Mouse (Mus musculus) midbrain, postnatal 0 days (tissue): ENCODE results near the gene Abl1. TPM values are rescaled to one million over a fixed set of nuclear protein-coding genes. Genes with fewer than 3 reads are reported as not detected.

ENCODE experiments used
- ATAC-seq: fragments of 200-750 bp; cut with Nextera tagmentation; 2 replicates; pipeline ENCODE4 v1.8.0; 2017; ENCODE audit warnings: moderate number of reproducible peaks, mild to moderate bottlenecking, moderate TSS enrichment, moderate library complexity; ENCODE audit not compliant: low FRiP score
- DNase-seq: peaks from one replicate; pipeline ENCODE4 v3.0.0-alpha.2; 2015; ENCODE audit warnings: low spot score
- H3K27ac ChIP-seq: fragments of 300-500 bp; sonication (generic); 2 replicates; pipeline ENCODE4 v1.5.1; 2014; ENCODE audit warnings: low read depth, mild to moderate bottlenecking, low read length, mixed read lengths
- H3K27me3 ChIP-seq: fragments of 300-500 bp; sonication (generic); 2 replicates; pipeline ENCODE4 v1.6.1; 2014; ENCODE audit warnings: low read length, control low read depth, mixed read lengths; ENCODE audit not compliant: insufficient read depth
- H3K36me3 ChIP-seq: fragments of 300-500 bp; sonication (generic); 2 replicates; pipeline ENCODE4 v1.6.1; 2014; ENCODE audit warnings: low read length, control low read depth, mixed read lengths; ENCODE audit not compliant: insufficient read depth
- H3K4me1 ChIP-seq: fragments of 300-500 bp; sonication (generic); 2 replicates; pipeline ENCODE4 v1.6.1; 2014; ENCODE audit warnings: mild to moderate bottlenecking, control low read depth, antibody characterized with exemption, low read length, mixed read lengths; ENCODE audit not compliant: insufficient read depth
- H3K4me2 ChIP-seq: fragments of 300-500 bp; sonication (generic); 2 replicates; pipeline ENCODE4 v1.6.1; 2014; ENCODE audit warnings: low read depth, mild to moderate bottlenecking, low read length, mixed read lengths; ENCODE audit not compliant: poor library complexity, severe bottlenecking
- H3K4me3 ChIP-seq: fragments of 300-500 bp; sonication (generic); 2 replicates; pipeline ENCODE4 v1.5.1; 2014; ENCODE audit warnings: low read depth, mild to moderate bottlenecking, low read length, moderate library complexity
- H3K9ac ChIP-seq: fragments of 300-500 bp; sonication (generic); replicated peaks from 2 replicates; pipeline ENCODE4 v1.6.1; 2014; ENCODE audit warnings: mild to moderate bottlenecking, low read length, moderate library complexity, mixed read lengths; ENCODE audit not compliant: poor library complexity, severe bottlenecking
- H3K9me3 ChIP-seq: fragments of 300-500 bp; sonication (generic); 2 replicates; pipeline ENCODE4 v1.6.1; 2016; ENCODE audit warnings: low read length, control low read depth
- CTCF ChIP-seq: IDR thresholded peaks from 2 replicates; pipeline ENCODE4 v1.5.1; 2016; ENCODE audit warnings: antibody characterized with exemption, mild to moderate bottlenecking
- WGBS: fragments of 180-500 bp; shearing (Covaris S2); extraction: QIAGEN DNeasy Blood & Tissue Kit; methylation state at CpG from one replicate; pipeline ENCODE4 v1.1.7; 2014; 5-methylcytosine and 5-hydroxymethylcytosine counted together
- polyA plus RNA-seq: library from polyadenylated mRNA; unstranded; fragments of >200 nt; fragmentation: Nextera tagmentation; extraction: Ambion mirVana; gene quantifications from 2 replicates; pipeline ENCODE4 v1.2.1, GENCODE M21; 2015
- total RNA-seq: library from RNA; depleted of rRNA; stranded (reverse); fragments of >200 nt; gene quantifications from 2 replicates; pipeline ENCODE4 v1.2.3, GENCODE M21; 2014

The Abl1 gene
- total and polyA plus RNA-seq, 2 experiments from 2014 or later: 13.1 to 50.1 TPM

GRCm38 (mm10) chr2:31770781-31771441 is 82.7 kb downstream of the Abl1 start:
- Histone ChIP-seq H3K4me3 (no peak overlapping the region), H3K27me3 (no peaks in the 10 kb centered on the region), H3K27ac (peak overlapping the region; percentile 6; the same call in 1 of the 2 replicates), H3K9ac (no peak overlapping the region), H3K4me2 (no peak overlapping the region), H3K4me1 (peaks cover 10% of the 10 kb centered on the region; the same call in 1 of the 2 replicates), H3K9me3 (no peaks in the 10 kb centered on the region), H3K36me3 (no peaks in the 10 kb centered on the region)
- no peak for DNase-seq
- no peak for ATAC-seq
- WGBS: 64% methylated on average over 7 of the region's 7 CpGs
- no peak for TF ChIP-seq CTCF

- H3K4me3 ChIP-seq: no peak overlapping the region
- H3K4me1 ChIP-seq: no peaks in the 10 kb centered on the region
- H3K27ac ChIP-seq: no peak overlapping the region
- no peak overlapping the region for H3K4me2 ChIP-seq
- H3K27me3 ChIP-seq: no peaks in the 10 kb centered on the region
- no peaks in the 10 kb centered on the region for H3K9me3 ChIP-seq
- no peak overlapping the region for H3K9ac ChIP-seq
- DNase-seq (no peak), ATAC-seq (no peak)
- peaks cover 20% of the 10 kb centered on the region for H3K36me3 ChIP-seq
- TF ChIP-seq CTCF: no peak
- WGBS: 96% methylated on average over 3 of the region's 3 CpGs
These were observed 88.3 kb downstream of the Abl1 start for GRCm38 (mm10) chr2:31776479-31776878.

GRCm38 (mm10) chr2:31779258-31779657 is 91.1 kb downstream of the Abl1 start:
- Histone ChIP-seq H3K4me3 (no peak overlapping the region), H3K9me3 (no peaks in the 10 kb centered on the region), H3K27ac (no peak overlapping the region), H3K4me2 (no peak overlapping the region), H3K36me3 (peaks cover 23% of the 10 kb centered on the region), H3K4me1 (no peaks in the 10 kb centered on the region), H3K27me3 (no peaks in the 10 kb centered on the region), H3K9ac (no peak overlapping the region)
- no peak for TF ChIP-seq CTCF
- ATAC-seq: no peak
- WGBS: 90% methylated on average over 2 of the region's 2 CpGs
- DNase-seq: no peak

GRCm38 (mm10) chr2:31782958-31783602 is 94.9 kb downstream of the Abl1 start:
- ATAC-seq: no peak
- H3K4me1 ChIP-seq: no peaks in the 10 kb centered on the region
- WGBS: 76% methylated on average over 8 of the region's 8 CpGs

GRCm38 (mm10) chr2:31785074-31785473 is 96.9 kb downstream of the Abl1 start:
- Histone ChIP-seq H3K27me3 (no peaks in the 10 kb centered on the region), H3K36me3 (peaks cover 25% of the 10 kb centered on the region), H3K4me1 (no peaks in the 10 kb centered on the region), H3K9ac (no peak overlapping the region), H3K27ac (no peak overlapping the region), H3K4me2 (no peak overlapping the region), H3K4me3 (no peak overlapping the region), H3K9me3 (no peaks in the 10 kb centered on the region)
- peak; percentile 34; the same call in 1 of the 2 replicates for ATAC-seq
- TF ChIP-seq CTCF: peak; percentile 94
- peak; percentile 89 for DNase-seq
- 40% methylated on average over 9 of the region's 9 CpGs for WGBS

More at GRCm38 (mm10) chr2:31782958-31783602, 94.9 kb downstream of the Abl1 start:
- no peak for DNase-seq
- Histone ChIP-seq H3K4me3 (no peak overlapping the region), H3K9ac (no peak overlapping the region), H3K36me3 (peaks cover 31% of the 10 kb centered on the region), H3K9me3 (no peaks in the 10 kb centered on the region), H3K27me3 (no peaks in the 10 kb centered on the region), H3K4me2 (no peak overlapping the region), H3K27ac (no peak overlapping the region)
- TF ChIP-seq CTCF: peak; percentile 54

GRCm38 (mm10) chr2:31787029-31787428 is 98.9 kb downstream of the Abl1 start:
- 12% methylated on average over 7 of the region's 7 CpGs for WGBS
- Histone ChIP-seq H3K27ac (no peak overlapping the region), H3K4me3 (no peak overlapping the region), H3K4me1 (no peaks in the 10 kb centered on the region), H3K4me2 (no peak overlapping the region), H3K9me3 (no peaks in the 10 kb centered on the region), H3K36me3 (peaks cover 16% of the 10 kb centered on the region), H3K27me3 (no peaks in the 10 kb centered on the region), H3K9ac (no peak overlapping the region)
- DNase-seq (peak; percentile 88), ATAC-seq (no peak)
- peak; percentile 96 for TF ChIP-seq CTCF
